Mouse (Mus musculus) embryonic facial prominence, embryonic 12.5 days (tissue): ENCODE data around the gene Dnaaf5. TPM values are rescaled to one million over a fixed set of nuclear protein-coding genes. Genes with fewer than 3 reads are reported as not detected.

Experiments used
- ATAC-seq: fragments of 200-750 bp; cut with Nextera tagmentation; 2 replicates; pipeline ENCODE4 v1.8.0; 2017; ENCODE audit not compliant: insufficient number of reproducible peaks, insufficient read depth, low FRiP score, low TSS enrichment
- H3K27ac ChIP-seq: fragments of 300-500 bp; sonication (generic); 2 replicates; pipeline ENCODE4 v1.5.1; 2016; ENCODE audit warnings: mild to moderate bottlenecking
- H3K27me3 ChIP-seq: fragments of 300-500 bp; sonication (generic); 2 replicates; pipeline ENCODE4 v1.6.1; 2016; ENCODE audit warnings: mild to moderate bottlenecking, moderate library complexity
- H3K36me3 ChIP-seq: fragments of 300-500 bp; sonication (generic); 2 replicates; pipeline ENCODE4 v1.6.1; 2016; ENCODE audit warnings: mild to moderate bottlenecking
- H3K4me1 ChIP-seq: fragments of 300-500 bp; sonication (generic); 2 replicates; pipeline ENCODE4 v1.6.1; 2016
- H3K4me2 ChIP-seq: fragments of 300-500 bp; sonication (generic); replicated peaks from 2 replicates; pipeline ENCODE4 v1.6.1; 2016; ENCODE audit warnings: mild to moderate bottlenecking, moderate library complexity
- H3K4me3 ChIP-seq: fragments of 300-500 bp; sonication (generic); 2 replicates; pipeline ENCODE4 v1.5.1; 2016; ENCODE audit warnings: mild to moderate bottlenecking
- H3K9ac ChIP-seq: fragments of 300-500 bp; sonication (generic); 2 replicates; pipeline ENCODE4 v1.6.1; 2016; ENCODE audit warnings: mild to moderate bottlenecking, moderate library complexity
- H3K9me3 ChIP-seq: fragments of 300-500 bp; sonication (generic); 2 replicates; pipeline ENCODE4 v1.6.1; 2016; ENCODE audit warnings: mild to moderate bottlenecking, moderate library complexity
- WGBS: fragments of 180-500 bp; shearing (Covaris S2); methylation state at CpG from one replicate; pipeline ENCODE4 v1.1.7; 2016; 5-methylcytosine and 5-hydroxymethylcytosine counted together
- polyA plus RNA-seq: library from polyadenylated mRNA; unstranded; fragments of >200 nt; fragmentation: Nextera tagmentation; extraction: Ambion mirVana; gene quantifications from 2 replicates; pipeline ENCODE4 v1.2.1, GENCODE M21; 2016

Dnaaf5 gene
- polyA plus RNA-seq, 1 experiment from 2014 or later, result 6.0 TPM

DNA sequence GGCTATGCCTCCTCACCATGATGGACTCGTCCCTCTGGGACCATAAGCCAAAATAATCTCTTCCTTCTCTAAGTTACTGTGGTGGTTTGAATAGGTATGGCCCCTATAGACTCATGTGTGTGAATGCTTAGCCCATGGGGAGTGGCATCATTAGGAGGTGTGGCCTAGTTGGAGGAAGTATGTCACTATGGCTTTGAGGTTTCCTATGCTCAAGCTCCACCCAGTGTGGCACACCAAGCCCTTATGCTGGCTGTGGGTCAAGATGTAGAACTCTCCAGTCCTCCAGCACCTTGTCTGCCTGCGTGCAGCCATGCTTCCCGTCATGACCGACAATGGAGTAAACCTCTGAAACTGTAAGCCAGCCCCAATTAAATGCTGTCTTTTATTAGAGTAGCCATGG is 4.3 kb upstream of the Dnaaf5 start:
- H3K27ac ChIP-seq, result no peak overlapping the region
- no peaks in the 10 kb centered on the region for H3K27me3 ChIP-seq
- H3K4me3 ChIP-seq, result no peak overlapping the region
- no peak overlapping the region for H3K9ac ChIP-seq
- 90% methylated on average over 4 of the region's 4 CpGs for WGBS
- no peaks in the 10 kb centered on the region for H3K9me3 ChIP-seq
- H3K4me1 ChIP-seq, result peaks cover 5% of the 10 kb centered on the region; the same call in 1 of the 2 replicates
- no peak for ATAC-seq
- H3K4me2 ChIP-seq, result no peak overlapping the region
- H3K36me3 ChIP-seq, result no peaks in the 10 kb centered on the region

DNA sequence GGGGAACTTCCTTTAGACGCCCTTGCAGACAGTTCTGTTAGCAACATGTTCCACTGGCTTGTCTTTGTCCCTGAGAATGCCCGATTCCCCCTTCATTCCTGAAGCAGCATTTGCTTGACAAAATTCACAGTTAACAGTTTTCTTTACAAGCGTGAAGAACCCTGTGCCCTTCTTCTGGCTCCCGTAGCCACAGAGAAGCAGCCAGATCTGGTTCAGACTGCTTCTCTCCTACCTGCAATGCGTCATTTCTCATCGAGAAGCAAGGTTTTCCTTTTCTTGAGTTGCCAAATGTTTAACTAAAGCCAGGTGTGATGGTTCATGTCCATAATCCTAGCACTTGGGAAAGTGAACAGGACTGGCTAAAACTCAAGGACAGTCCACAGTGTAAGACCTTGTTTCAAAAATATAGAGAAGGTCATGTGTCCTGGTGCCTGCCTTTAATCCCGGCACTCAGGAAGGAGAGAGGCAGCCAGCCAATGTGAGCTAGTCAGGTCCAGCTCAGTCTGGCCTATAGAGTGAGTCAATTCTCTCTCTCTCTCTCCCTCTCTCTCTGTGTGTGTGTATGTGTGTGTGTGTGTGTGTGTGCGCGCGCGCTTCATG is 3.4 kb upstream of the Dnaaf5 start:
- ATAC-seq, result no peak
- H3K4me2 ChIP-seq, result no peak overlapping the region
- WGBS, result 87% methylated on average over 11 of the region's 11 CpGs

DNA sequence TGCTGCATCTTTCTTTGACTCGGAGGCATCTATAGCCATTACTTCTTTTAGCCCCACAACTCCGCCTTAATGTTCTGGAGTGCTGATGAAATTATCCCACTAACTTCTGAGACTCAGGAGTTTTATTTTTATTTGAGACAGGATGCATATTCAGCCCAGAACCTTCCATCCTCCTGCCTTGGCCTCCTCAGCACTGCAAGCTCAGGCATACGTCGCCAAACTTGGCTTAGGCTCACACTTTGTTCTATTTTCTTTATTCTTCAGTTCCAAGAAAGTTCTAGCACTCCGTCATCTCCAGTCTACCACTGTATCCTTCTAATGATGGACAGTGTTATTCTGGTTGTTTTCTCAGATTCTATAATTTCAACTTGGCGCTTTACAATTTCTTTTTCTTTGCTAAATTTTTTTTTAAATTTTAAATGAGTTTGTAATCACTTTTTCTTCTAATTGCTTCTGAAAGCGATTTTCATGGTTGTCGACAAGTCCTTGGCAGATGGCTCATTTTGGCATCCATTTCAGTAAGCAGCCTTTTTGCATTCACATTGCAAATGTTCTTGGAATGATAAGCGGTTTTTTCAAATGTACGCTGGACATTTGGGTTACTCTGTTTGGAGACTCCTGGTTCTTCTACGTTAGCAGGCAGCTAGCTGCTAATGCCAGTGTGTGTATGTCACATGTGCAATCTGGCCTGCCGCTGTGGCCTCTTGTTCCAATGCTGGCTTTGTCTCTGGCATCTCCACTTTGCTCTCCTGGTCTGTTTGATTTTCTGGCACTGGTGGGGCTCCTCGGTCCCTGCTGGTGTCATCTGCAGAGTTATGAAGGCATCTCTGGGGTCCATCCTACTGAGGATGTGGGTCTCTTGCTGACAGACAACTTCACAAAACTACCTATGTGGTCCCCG is 2.6 kb upstream of the Dnaaf5 start:
- Histone ChIP-seq H3K36me3 (peaks cover 3% of the 10 kb centered on the region; the same call in 1 of the 2 replicates), H3K4me1 (peaks cover 15% of the 10 kb centered on the region), H3K9me3 (no peaks in the 10 kb centered on the region), H3K4me2 (no peak overlapping the region), H3K27me3 (no peaks in the 10 kb centered on the region), H3K9ac (no peak overlapping the region), H3K27ac (no peak overlapping the region), H3K4me3 (no peak overlapping the region)
- WGBS, result 90% methylated on average over 14 of the region's 14 CpGs
- no peak for ATAC-seq

More for the DNA sequence above, 3.4 kb upstream of the Dnaaf5 start:
- Histone ChIP-seq H3K4me3 (no peak overlapping the region), H3K27me3 (no peaks in the 10 kb centered on the region), H3K9ac (no peak overlapping the region), H3K4me1 (peaks cover 13% of the 10 kb centered on the region), H3K36me3 (no peaks in the 10 kb centered on the region), H3K27ac (no peak overlapping the region), H3K9me3 (no peaks in the 10 kb centered on the region)

DNA sequence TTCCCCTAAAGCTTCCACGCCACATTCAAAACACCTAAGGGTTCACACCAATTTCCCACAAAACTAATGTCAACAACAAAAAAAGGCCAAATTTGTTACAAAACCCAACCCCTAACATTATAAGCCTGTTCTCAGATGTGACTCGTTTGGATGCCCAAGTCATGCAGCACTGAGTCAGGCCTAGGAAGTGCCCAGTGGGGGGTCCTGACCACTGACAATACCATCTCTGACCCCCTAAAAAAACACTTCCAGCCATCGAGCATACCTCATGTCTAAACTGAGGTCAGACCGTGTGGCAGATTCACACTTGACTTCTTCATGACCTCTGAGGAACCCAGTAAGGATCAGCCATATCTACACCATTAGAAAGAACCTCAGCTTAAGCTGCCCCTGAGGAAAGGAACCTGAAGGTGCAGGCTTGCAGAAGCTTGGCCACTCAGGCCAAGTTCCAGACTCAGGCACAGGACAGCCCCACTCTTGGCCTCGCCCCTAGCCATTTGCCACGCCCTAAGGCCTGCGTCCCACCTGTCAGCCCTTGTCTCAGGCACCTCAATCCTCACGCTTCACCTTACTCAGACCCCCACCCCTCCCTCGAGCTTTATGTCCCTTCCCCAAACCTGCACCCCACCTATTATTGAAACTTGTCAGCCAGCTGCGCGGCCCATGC is 884 bp upstream of the Dnaaf5 start:
- Histone ChIP-seq H3K4me1 (peaks cover 15% of the 10 kb centered on the region), H3K9me3 (no peaks in the 10 kb centered on the region), H3K27ac (peak overlapping the region; percentile 65), H3K4me3 (peak overlapping the region; percentile 97), H3K27me3 (no peaks in the 10 kb centered on the region), H3K4me2 (peak overlapping the region; percentile 88), H3K36me3 (peaks cover 21% of the 10 kb centered on the region), H3K9ac (peak overlapping the region; percentile 43; the same call in 1 of the 2 replicates)
- WGBS, result 26% methylated on average over 11 of the region's 11 CpGs
- ATAC-seq, result peak; percentile 62

DNA sequence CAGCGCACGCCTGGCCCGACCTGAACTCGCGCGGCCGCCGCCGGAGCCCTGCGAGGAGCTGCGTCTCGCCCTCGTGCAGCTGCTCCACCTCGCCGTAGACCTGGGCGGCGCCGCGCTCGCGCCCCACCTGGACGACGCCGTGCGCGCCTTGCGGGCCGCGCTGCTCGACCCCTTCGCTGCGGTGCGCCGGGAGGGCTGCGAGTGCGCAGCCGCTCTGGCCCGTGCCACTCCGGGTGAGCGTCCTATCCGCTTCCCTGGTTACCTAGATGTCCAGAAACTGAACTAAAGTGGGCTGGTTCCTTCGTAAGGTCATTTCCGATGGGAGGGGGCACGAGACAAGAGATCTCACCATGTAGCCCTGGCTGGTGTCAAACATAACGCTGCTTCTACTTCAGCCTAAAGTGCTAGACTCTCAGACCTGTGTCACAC is 594 bp downstream of the Dnaaf5 start:
- H3K9me3 ChIP-seq, result no peaks in the 10 kb centered on the region
- H3K4me2 ChIP-seq, result peak overlapping the region; percentile 88
- H3K4me1 ChIP-seq, result peaks cover 15% of the 10 kb centered on the region
- H3K36me3 ChIP-seq, result peaks cover 33% of the 10 kb centered on the region
- under 1% methylated on average over 45 of the region's 45 CpGs for WGBS
- peak overlapping the region; percentile 85 for H3K9ac ChIP-seq
- ATAC-seq, result peak; percentile 25; the same call in 1 of the 2 replicates
- peak overlapping the region; percentile 84 for H3K27ac ChIP-seq
- H3K27me3 ChIP-seq, result no peaks in the 10 kb centered on the region
- H3K4me3 ChIP-seq, result peak overlapping the region; percentile 97

DNA sequence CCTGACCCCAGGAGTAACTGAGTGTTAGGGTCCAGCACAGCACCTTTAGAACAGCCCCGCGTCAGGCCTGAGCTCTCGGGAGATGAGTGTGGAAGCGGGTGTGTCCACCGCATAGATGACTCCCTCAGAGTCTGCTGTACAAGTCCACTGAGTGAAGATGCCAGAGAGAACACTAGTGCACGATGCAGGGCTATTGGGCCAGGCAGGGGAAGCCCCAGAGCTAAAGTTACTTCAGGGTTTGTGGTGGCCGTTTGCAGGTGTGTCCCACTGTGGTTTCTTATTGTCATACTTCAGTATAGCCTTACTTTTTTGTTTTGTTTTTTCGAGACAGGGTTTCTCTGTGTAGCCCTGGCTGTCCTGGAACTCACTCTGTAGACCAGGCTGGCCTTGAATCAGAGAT is 10.9 kb downstream of the Dnaaf5 start:
- no peaks in the 10 kb centered on the region for H3K27me3 ChIP-seq
- no peak overlapping the region for H3K9ac ChIP-seq
- 91% methylated on average over 8 of the region's 8 CpGs for WGBS
- H3K36me3 ChIP-seq, result peaks cover 51% of the 10 kb centered on the region
- no peak for ATAC-seq
- no peaks in the 10 kb centered on the region for H3K4me1 ChIP-seq
- no peaks in the 10 kb centered on the region for H3K9me3 ChIP-seq
- no peak overlapping the region for H3K27ac ChIP-seq
- no peak overlapping the region for H3K4me3 ChIP-seq
- H3K4me2 ChIP-seq, result no peak overlapping the region

DNA sequence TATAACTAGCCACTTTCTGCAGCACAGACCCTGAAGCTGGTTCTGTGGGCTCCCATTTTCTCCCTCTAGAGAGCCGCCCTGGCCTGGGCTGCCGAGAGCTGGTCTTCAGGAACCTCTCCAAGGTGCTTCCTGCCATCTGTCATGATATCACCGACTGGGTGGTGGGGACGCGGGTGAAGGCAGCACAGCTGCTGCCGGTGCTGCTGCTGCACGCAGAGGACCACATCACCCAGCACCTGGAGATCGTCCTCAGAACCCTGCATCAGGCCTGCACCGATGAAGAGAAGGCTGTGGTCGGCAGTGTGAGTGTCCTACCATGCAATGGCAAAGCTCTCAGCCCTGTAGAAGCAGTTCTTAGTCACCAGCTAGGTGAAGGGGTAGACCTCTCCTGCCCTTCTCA is 11.6 kb downstream of the Dnaaf5 start:
- Histone ChIP-seq H3K4me2 (no peak overlapping the region), H3K9me3 (no peaks in the 10 kb centered on the region), H3K36me3 (peaks cover 49% of the 10 kb centered on the region), H3K4me1 (no peaks in the 10 kb centered on the region), H3K4me3 (no peak overlapping the region), H3K27ac (no peak overlapping the region), H3K27me3 (no peaks in the 10 kb centered on the region), H3K9ac (no peak overlapping the region)
- ATAC-seq, result no peak
- 85% methylated on average over 10 of the region's 10 CpGs for WGBS

DNA sequence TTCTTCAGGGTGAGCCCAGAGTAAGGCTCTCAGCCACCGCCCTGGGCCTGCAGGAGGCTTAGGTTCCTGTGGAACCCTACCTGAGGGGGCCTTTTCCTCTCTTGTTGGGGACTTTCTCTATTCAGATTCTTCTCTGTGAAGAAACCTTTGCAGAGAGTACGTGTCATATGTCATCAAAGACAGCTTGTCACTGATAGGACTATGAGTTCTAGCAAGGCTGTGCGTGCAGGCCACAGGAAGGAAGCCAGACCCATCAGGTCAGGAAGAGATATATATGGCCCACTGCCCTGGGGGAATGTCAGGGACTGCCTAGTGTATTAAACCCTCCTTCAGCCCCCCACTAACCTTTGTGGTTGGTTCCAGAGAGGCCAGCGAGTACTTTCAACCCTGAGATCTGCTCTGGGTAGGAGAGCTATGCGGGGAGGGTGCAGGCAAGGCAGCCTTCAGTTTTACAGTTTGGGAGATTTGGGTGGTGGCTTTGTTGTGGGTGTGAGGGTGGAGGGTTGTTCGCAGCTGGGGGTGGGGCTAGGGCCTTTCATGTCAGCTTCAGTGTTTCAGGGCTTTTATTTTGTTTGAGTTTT is 16.8 kb downstream of the Dnaaf5 start:
- H3K27me3 ChIP-seq, result no peaks in the 10 kb centered on the region
- peaks cover 74% of the 10 kb centered on the region for H3K36me3 ChIP-seq
- no peak overlapping the region for H3K4me3 ChIP-seq
- no peak for ATAC-seq
- no peak overlapping the region for H3K9ac ChIP-seq
- H3K27ac ChIP-seq, result no peak overlapping the region
- WGBS, result 89% methylated on average over 6 of the region's 6 CpGs
- H3K9me3 ChIP-seq, result no peaks in the 10 kb centered on the region
- no peak overlapping the region for H3K4me2 ChIP-seq
- H3K4me1 ChIP-seq, result no peaks in the 10 kb centered on the region

DNA sequence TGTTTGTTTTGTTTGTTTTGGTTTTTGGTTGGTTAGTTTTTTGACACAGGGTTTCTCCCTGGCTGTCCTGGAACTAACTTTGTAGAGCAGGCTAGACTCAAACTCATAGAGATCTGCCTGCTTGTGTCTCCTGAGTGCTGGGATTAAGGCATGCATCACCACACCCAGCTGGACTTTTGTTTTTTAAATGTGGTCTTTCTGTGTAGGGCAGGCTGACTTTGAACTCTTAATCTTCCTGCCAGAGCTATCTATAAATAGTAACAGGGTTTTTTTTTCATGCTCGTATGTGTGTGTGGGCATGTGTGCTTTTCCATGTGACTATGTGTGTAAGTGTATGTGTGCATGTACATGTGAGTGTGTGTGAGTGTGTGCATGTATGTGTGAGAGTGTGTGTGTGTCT is 17.5 kb downstream of the Dnaaf5 start:
- no peak overlapping the region for H3K4me3 ChIP-seq
- peaks cover 74% of the 10 kb centered on the region for H3K36me3 ChIP-seq
- ATAC-seq, result no peak
- H3K9me3 ChIP-seq, result no peaks in the 10 kb centered on the region
- no peak overlapping the region for H3K9ac ChIP-seq
- no peaks in the 10 kb centered on the region for H3K27me3 ChIP-seq
- 85% methylated on average over 1 of the region's 1 CpGs for WGBS
- no peaks in the 10 kb centered on the region for H3K4me1 ChIP-seq
- H3K27ac ChIP-seq, result no peak overlapping the region
- no peak overlapping the region for H3K4me2 ChIP-seq

DNA sequence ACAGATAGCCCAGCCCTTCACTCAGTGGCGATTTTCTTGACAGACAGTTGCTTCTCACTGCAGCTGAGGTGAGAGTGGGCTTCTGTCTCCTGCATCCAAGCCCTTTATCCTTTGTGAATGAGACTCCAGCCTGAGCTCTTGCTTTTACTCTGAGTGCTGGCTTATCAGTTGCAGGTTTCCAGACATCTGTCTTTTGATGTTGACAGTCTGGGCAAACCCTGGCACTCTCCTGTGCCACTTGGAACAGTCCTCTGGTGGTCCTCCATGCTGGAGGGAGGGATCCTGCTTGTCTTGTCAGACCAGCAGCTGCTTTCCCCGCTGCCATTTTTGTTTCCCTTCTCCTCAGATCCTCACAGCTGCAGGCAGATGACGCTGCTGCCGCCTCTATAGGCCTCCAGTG is 21.9 kb downstream of the Dnaaf5 start:
- Histone ChIP-seq H3K9me3 (no peaks in the 10 kb centered on the region), H3K9ac (no peak overlapping the region), H3K4me1 (no peaks in the 10 kb centered on the region), H3K36me3 (peaks cover 63% of the 10 kb centered on the region), H3K27me3 (no peaks in the 10 kb centered on the region), H3K27ac (no peak overlapping the region), H3K4me2 (no peak overlapping the region), H3K4me3 (no peak overlapping the region)
- 92% methylated on average over 4 of the region's 4 CpGs for WGBS
- ATAC-seq, result no peak

DNA sequence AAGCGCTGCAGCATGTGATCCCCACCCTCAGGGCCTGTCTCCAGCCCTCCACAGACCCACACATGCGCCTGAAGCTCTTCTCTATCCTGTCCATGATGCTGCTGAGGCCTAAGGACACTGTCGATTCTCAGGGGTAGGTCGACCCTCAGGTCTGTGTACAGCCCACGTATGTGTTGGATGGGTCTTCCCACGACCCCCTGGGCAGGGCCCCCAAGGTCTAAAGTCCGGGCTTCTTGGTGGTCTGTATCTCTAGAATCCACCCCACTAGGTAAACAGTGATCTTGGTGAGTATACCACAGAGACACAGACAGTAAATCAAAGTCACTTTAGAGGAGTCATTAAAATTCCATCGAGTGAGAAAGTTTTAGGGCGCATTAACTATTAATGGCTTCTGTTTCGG is 24.1 kb downstream of the Dnaaf5 start:
- no peak for ATAC-seq
- H3K4me3 ChIP-seq, result no peak overlapping the region
- no peak overlapping the region for H3K9ac ChIP-seq
- H3K4me1 ChIP-seq, result no peaks in the 10 kb centered on the region
- no peaks in the 10 kb centered on the region for H3K27me3 ChIP-seq
- no peak overlapping the region for H3K4me2 ChIP-seq
- 0 out of 2 replicates have a peak overlapping the region, but pooled peaks have one; percentile 12 for H3K27ac ChIP-seq
- WGBS, result 78% methylated on average over 10 of the region's 10 CpGs
- peaks cover 67% of the 10 kb centered on the region for H3K36me3 ChIP-seq
- H3K9me3 ChIP-seq, result no peaks in the 10 kb centered on the region
